Mouse (Mus musculus) CD4-positive, CD25-positive, alpha-beta regulatory T cell, adult 2 months (primary cell): ENCODE measurements around the gene Tas1r1.
A peak's percentile ranks its signal among the peaks of the same experiment; 100 is the strongest.

Source experiments
- DNase-seq: peaks from one replicate; pipeline ENCODE4 v3.0.0-alpha.2; 2012; ENCODE audit warnings: low read depth, low spot score

Gene Tas1r1

GRCm38 (mm10) chr4:152044609-152045008 lies 6.2 kb upstream of the Tas1r1 start:
- DNase-seq = no peak

GRCm38 (mm10) chr4:152043171-152043570 lies 4.8 kb upstream of the Tas1r1 start:
- DNase-seq = no peak

- no peak for DNase-seq
These were observed 3.7 kb upstream of the Tas1r1 start for GRCm38 (mm10) chr4:152041924-152042641.

GRCm38 (mm10) chr4:152039831-152040310 lies 1.5 kb upstream of the Tas1r1 start:
- DNase-seq = no peak

GRCm38 (mm10) chr4:152038985-152039830 lies 840 bp upstream of the Tas1r1 start, which contains the start of gene Nol9:
Gene Nol9, plus strand, starts transcription at chr4:152039321.
- DNase-seq = peak; percentile 97

- peak; percentile 26 for DNase-seq
These were observed 1.9 kb downstream of the Tas1r1 start for GRCm38 (mm10) chr4:152036464-152036863.

- no peak for DNase-seq
These were observed 5.4 kb downstream of the Tas1r1 start for GRCm38 (mm10) chr4:152032922-152033321.

- no peak for DNase-seq
These were observed 8.4 kb downstream of the Tas1r1 start for GRCm38 (mm10) chr4:152029997-152030396.

- peak; percentile 60 for DNase-seq
These were observed 9.3 kb downstream of the Tas1r1 start for GRCm38 (mm10) chr4:152029087-152029486.

- no peak for DNase-seq
These were observed 9.9 kb downstream of the Tas1r1 start for GRCm38 (mm10) chr4:152028456-152028855.

GRCm38 (mm10) chr4:152027524-152027923 lies 10.8 kb downstream of the Tas1r1 start, which contains the start of gene Zbtb48:
Gene Zbtb48, minus strand, starts transcription at chr4:152027671.
- peak; percentile 96 for DNase-seq

- no peak for DNase-seq
These were observed 11.4 kb downstream of the Tas1r1 start for GRCm38 (mm10) chr4:152026751-152027508.

- no peak for DNase-seq
These were observed 13.8 kb downstream of the Tas1r1 start for GRCm38 (mm10) chr4:152024525-152024924.

- no peak for DNase-seq
These were observed 15.9 kb downstream of the Tas1r1 start for GRCm38 (mm10) chr4:152022506-152022905.

- DNase-seq = no peak
These were observed 16.7 kb downstream of the Tas1r1 start for GRCm38 (mm10) chr4:152021568-152022097.

- DNase-seq = no peak
These were observed 18.3 kb downstream of the Tas1r1 start for GRCm38 (mm10) chr4:152020024-152020423.

- DNase-seq = no peak
These were observed 19.3 kb downstream of the Tas1r1 start for GRCm38 (mm10) chr4:152019073-152019472.

- DNase-seq = no peak
These were observed 25.1 kb downstream of the Tas1r1 start for GRCm38 (mm10) chr4:152013036-152013813.

- no peak for DNase-seq
These were observed 26.3 kb downstream of the Tas1r1 start for GRCm38 (mm10) chr4:152012109-152012508.

- no peak for DNase-seq
These were observed 27.1 kb downstream of the Tas1r1 start for GRCm38 (mm10) chr4:152011171-152011760.
